Mouse (Mus musculus) erythroid progenitor cell, adult 5-6 weeks (primary cell): ENCODE data around the gene Tmem45b. TPM values are rescaled to one million over a fixed set of nuclear protein-coding genes. Genes with fewer than 3 reads are reported as not detected.
"Not testable (repeated sequence)": the region's sequence is repeated elsewhere in the genome, so short reads cannot be mapped to it uniquely, and the experiment has no call there.

Experiments used
- ATAC-seq: replicated peaks from 2 replicates; pipeline ENCODE4 v1.8.0; 2016; ENCODE audit warnings: moderate number of reproducible peaks, mild to moderate bottlenecking, moderate TSS enrichment, inconsistent platforms; ENCODE audit not compliant: poor library complexity, low FRiP score, severe bottlenecking
- total RNA-seq, 2 experiments: library from RNA; stranded (forward) in 1 of 2; stranded (reverse) in 1 of 2; fragments of 150-400 nt in 1 of 2; fragments of 186-747, 209-891 nt in 1 of 2; gene quantifications; 2 replicates each; pipeline versions ENCODE4 v1.2.3 to v1.2.4; 2015 to 2017; ENCODE audit warnings: low replicate concordance in 2 of 2

The Tmem45b gene
- total RNA-seq (2015; ENCODE audit: low replicate concordance) = not detected in 2 replicates
- total RNA-seq (2017; ENCODE audit: low replicate concordance) = not detected in 2 replicates

GRCm38 (mm10) chr9:31463692-31464474, at the start of gene Tmem45b:
Gene Tmem45b (minus strand): TSS chr9:31464462.
- ATAC-seq = no peak

GRCm38 (mm10) chr9:31508189-31508588, 43.9 kb upstream of the Tmem45b start:
- ATAC-seq = no peak

- ATAC-seq = not testable (repeated sequence)
Observed at GRCm38 (mm10) chr9:31501221-31501620, 37.0 kb upstream of the Tmem45b start.

- no peak for ATAC-seq
Observed at GRCm38 (mm10) chr9:31463190-31463589, 1.1 kb downstream of the Tmem45b start.

- ATAC-seq = no peak
Observed at GRCm38 (mm10) chr9:31454356-31454755, 9.9 kb downstream of the Tmem45b start.

- no peak for ATAC-seq
Observed at GRCm38 (mm10) chr9:31452166-31452565, 12.1 kb downstream of the Tmem45b start.

GRCm38 (mm10) chr9:31449145-31449772, 15.0 kb downstream of the Tmem45b start:
- no peak for ATAC-seq

- ATAC-seq = no peak
Observed at GRCm38 (mm10) chr9:31444236-31444635, 20.0 kb downstream of the Tmem45b start.

GRCm38 (mm10) chr9:31441487-31441886, 22.8 kb downstream of the Tmem45b start:
- ATAC-seq = no peak

- no peak for ATAC-seq
Observed at GRCm38 (mm10) chr9:31440366-31440765, 23.9 kb downstream of the Tmem45b start.

GRCm38 (mm10) chr9:31439341-31439740, 24.9 kb downstream of the Tmem45b start:
- ATAC-seq = no peak

GRCm38 (mm10) chr9:31438834-31439233, 25.4 kb downstream of the Tmem45b start:
- ATAC-seq = no peak

GRCm38 (mm10) chr9:31437861-31438260, 26.4 kb downstream of the Tmem45b start:
- ATAC-seq = no peak

GRCm38 (mm10) chr9:31435415-31435814, 28.8 kb downstream of the Tmem45b start:
- ATAC-seq = no peak

GRCm38 (mm10) chr9:31433431-31433830, 30.8 kb downstream of the Tmem45b start:
- ATAC-seq = no peak

GRCm38 (mm10) chr9:31432336-31432975, 31.8 kb downstream of the Tmem45b start:
- no peak for ATAC-seq

- ATAC-seq = no peak
Observed at GRCm38 (mm10) chr9:31431751-31432150, 32.5 kb downstream of the Tmem45b start.

- no peak for ATAC-seq
Observed at GRCm38 (mm10) chr9:31430011-31430410, 34.3 kb downstream of the Tmem45b start.

- no peak for ATAC-seq
Observed at GRCm38 (mm10) chr9:31428971-31429370, 35.3 kb downstream of the Tmem45b start.

- peak; percentile 94 for ATAC-seq
Observed at GRCm38 (mm10) chr9:31422143-31422542, 42.1 kb downstream of the Tmem45b start.

- ATAC-seq = no peak
Observed at GRCm38 (mm10) chr9:31418821-31419220, 45.4 kb downstream of the Tmem45b start.
